Mouse (Mus musculus): ENCODE results near the gene Alb. TPM values are rescaled to one million over a fixed set of nuclear protein-coding genes. Genes with fewer than 3 reads are reported as not detected.

Alb gene
- polyA plus RNA-seq (2014; fragmentation: Nextera tagmentation; extraction: Ambion mirVana), result not detected in 2 replicates

GRCm38 (mm10) chr5:90460619-90461018 lies at the start of gene Alb:
Gene Alb (plus strand): TSS chr5:90460897.
- WGBS, result 92% methylated on average over 8 of the region's 8 CpGs
- DNase-seq (no peak), ATAC-seq (ENCODE audit: low FRiP score, low TSS enrichment) (no peak)

DNA sequence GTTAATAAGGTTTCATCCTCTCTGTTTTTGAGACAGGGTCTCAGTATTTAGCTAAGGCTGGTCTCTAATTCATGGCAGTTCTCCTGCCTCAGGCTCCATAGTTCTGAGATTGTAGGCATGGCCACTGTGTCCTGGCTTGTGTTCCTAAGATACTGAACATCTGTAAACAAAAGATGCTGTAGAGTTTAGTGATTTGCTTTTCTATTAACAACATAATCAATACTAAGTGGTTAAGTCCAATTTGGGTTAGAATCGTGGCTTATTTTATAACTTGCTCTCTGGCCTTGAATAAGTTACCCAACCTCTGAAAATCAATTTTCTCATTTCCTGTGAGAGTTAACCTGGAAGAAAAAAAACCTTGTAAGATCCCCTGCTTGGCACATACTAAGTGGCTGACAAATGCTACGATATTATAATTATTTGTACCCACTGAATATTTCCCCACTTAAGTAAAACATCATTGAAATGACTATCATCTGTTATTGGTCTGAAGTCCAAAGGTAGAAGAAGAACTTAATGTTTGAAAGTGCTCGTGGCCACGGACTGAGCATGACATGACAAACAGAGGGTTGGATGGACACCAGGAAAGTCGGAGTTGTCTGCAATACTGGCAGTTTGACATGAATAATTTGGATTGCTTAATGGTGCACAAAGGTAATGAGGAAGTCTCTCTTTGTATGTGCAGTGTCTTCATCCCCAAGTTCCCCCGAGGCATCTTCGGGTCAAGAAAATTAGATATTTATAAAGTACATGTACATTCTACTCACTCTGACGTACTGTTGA lies 46.4 kb upstream of the Alb start:
- DNase-seq (no peak), ATAC-seq (ENCODE audit: low FRiP score, low TSS enrichment) (no peak)
- Histone ChIP-seq H3K36me3 (ENCODE audit: control insufficient read depth, insufficient read depth, low read length) (no peaks in the 10 kb centered on the region), H3K4me1 (ENCODE audit: control insufficient read depth, insufficient read depth, low read length) (no peaks in the 10 kb centered on the region), H3K4me3 (replicated peaks; ENCODE audit: low read depth, low read length) (no peak overlapping the region), H3K9me3 (ENCODE audit: control insufficient read depth, low read length) (no peaks in the 10 kb centered on the region), H3K27ac (replicated peaks; ENCODE audit: low read depth, low read length) (no peak overlapping the region), H3K27me3 (ENCODE audit: control insufficient read depth, insufficient read depth, low read length) (no peaks in the 10 kb centered on the region), H3K4me2 (ENCODE audit: low read length) (no peak overlapping the region), H3K9ac (replicated peaks; ENCODE audit: low read length) (no peak overlapping the region)
- WGBS, result 83% methylated on average over 8 of the region's 8 CpGs

More at GRCm38 (mm10) chr5:90460619-90461018, at the start of gene Alb:
- no peaks in the 10 kb centered on the region for H3K9me3 ChIP-seq (ENCODE audit: control insufficient read depth, low read length)
- H3K4me1 ChIP-seq (ENCODE audit: control insufficient read depth, insufficient read depth, low read length), result no peaks in the 10 kb centered on the region
- H3K9ac ChIP-seq (replicated peaks; ENCODE audit: low read length), result no peak within 1 kb of the TSS
- no peaks in the 10 kb centered on the region for H3K36me3 ChIP-seq (ENCODE audit: control insufficient read depth, insufficient read depth, low read length)
- no peaks in the 10 kb centered on the region for H3K27me3 ChIP-seq (ENCODE audit: control insufficient read depth, insufficient read depth, low read length)
- no peak within 1 kb of the TSS for H3K4me3 ChIP-seq (replicated peaks; ENCODE audit: low read depth, low read length)
- H3K4me2 ChIP-seq (ENCODE audit: low read length), result no peak within 1 kb of the TSS
- no peak within 1 kb of the TSS for H3K27ac ChIP-seq (replicated peaks; ENCODE audit: low read depth, low read length)

DNA sequence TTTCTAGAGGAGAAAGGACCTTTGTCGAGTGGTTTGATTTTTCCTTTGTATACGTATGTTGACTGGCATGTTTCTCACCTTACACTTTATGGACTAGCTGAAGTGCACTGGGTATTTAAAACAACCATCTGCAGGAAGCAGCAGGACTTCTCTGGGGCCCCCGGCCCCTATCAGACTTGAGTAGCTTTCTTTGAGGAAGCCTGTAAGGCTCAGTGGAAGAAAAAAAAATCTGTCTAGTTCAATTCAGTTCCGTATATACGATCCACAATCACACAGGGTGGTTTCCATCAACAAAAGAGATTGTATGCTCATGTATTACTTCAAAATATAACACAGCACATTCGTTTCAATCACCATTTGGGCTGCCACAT lies 45.8 kb upstream of the Alb start:
- no peaks in the 10 kb centered on the region for H3K9me3 ChIP-seq (ENCODE audit: control insufficient read depth, low read length)
- no peaks in the 10 kb centered on the region for H3K27me3 ChIP-seq (ENCODE audit: control insufficient read depth, insufficient read depth, low read length)
- no peak overlapping the region for H3K27ac ChIP-seq (replicated peaks; ENCODE audit: low read depth, low read length)
- H3K36me3 ChIP-seq (ENCODE audit: control insufficient read depth, insufficient read depth, low read length), result no peaks in the 10 kb centered on the region
- H3K4me2 ChIP-seq (ENCODE audit: low read length), result no peak overlapping the region
- H3K9ac ChIP-seq (replicated peaks; ENCODE audit: low read length), result no peak overlapping the region
- no peak for ATAC-seq (ENCODE audit: low FRiP score, low TSS enrichment)
- no peak overlapping the region for H3K4me3 ChIP-seq (replicated peaks; ENCODE audit: low read depth, low read length)
- WGBS, result 55% methylated on average over 6 of the region's 6 CpGs
- no peak for DNase-seq
- no peaks in the 10 kb centered on the region for H3K4me1 ChIP-seq (ENCODE audit: control insufficient read depth, insufficient read depth, low read length)

DNA sequence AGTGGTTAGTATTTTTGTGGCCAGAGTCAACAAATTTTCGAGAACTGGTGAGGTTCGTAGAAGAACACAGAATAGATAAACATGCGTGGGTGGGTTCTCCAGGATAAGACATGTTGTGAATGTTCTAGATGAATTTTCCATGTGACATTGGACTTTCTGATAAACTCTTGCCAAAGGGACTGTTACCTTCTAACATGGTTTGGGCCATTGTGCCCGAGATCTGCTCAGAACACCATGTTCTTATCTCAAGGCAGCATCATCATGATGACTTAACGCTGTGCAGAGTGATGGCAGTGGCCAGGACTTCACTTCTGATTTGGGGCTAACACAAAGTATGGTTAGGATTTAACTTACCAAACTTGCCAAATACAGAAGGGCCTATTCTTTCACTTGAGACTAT lies 36.1 kb upstream of the Alb start:
- Histone ChIP-seq H3K4me3 (replicated peaks; ENCODE audit: low read depth, low read length) (no peak overlapping the region), H3K4me1 (ENCODE audit: control insufficient read depth, insufficient read depth, low read length) (no peaks in the 10 kb centered on the region), H3K27me3 (ENCODE audit: control insufficient read depth, insufficient read depth, low read length) (no peaks in the 10 kb centered on the region), H3K27ac (replicated peaks; ENCODE audit: low read depth, low read length) (no peak overlapping the region), H3K9ac (replicated peaks; ENCODE audit: low read length) (no peak overlapping the region), H3K9me3 (ENCODE audit: control insufficient read depth, low read length) (no peaks in the 10 kb centered on the region), H3K36me3 (ENCODE audit: control insufficient read depth, insufficient read depth, low read length) (no peaks in the 10 kb centered on the region), H3K4me2 (ENCODE audit: low read length) (no peak overlapping the region)
- ATAC-seq (ENCODE audit: low FRiP score, low TSS enrichment) (no peak), DNase-seq (no peak)
- WGBS, result 91% methylated on average over 5 of the region's 5 CpGs

DNA sequence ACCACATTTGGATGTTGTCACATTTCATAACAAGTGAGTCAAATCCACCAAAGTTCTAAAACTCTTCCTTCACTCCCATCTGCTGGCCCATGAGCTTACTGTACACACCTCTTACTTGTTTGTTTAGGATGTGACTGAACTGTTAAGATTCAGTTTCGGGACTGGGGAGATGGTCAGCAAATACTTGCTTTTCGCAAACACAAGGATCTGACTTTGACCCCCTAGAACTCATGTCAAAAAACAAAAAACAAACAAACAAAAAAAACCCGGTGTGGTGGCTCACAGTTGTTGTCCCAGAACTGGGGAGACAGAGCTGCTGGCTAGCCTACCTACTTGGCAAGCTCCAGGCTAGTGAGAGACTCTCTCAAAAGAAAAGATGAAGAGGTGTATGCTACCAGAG lies 35.5 kb upstream of the Alb start:
- Histone ChIP-seq H3K36me3 (ENCODE audit: control insufficient read depth, insufficient read depth, low read length) (no peaks in the 10 kb centered on the region), H3K4me2 (ENCODE audit: low read length) (no peak overlapping the region), H3K4me3 (replicated peaks; ENCODE audit: low read depth, low read length) (no peak overlapping the region), H3K4me1 (ENCODE audit: control insufficient read depth, insufficient read depth, low read length) (no peaks in the 10 kb centered on the region), H3K9ac (replicated peaks; ENCODE audit: low read length) (no peak overlapping the region), H3K27ac (replicated peaks; ENCODE audit: low read depth, low read length) (no peak overlapping the region), H3K27me3 (ENCODE audit: control insufficient read depth, insufficient read depth, low read length) (no peaks in the 10 kb centered on the region), H3K9me3 (ENCODE audit: control insufficient read depth, low read length) (no peaks in the 10 kb centered on the region)
- 85% methylated on average over 3 of the region's 3 CpGs for WGBS
- DNase-seq (no peak), ATAC-seq (ENCODE audit: low FRiP score, low TSS enrichment) (no peak)

GRCm38 (mm10) chr5:90431053-90431452 lies 29.6 kb upstream of the Alb start:
- Histone ChIP-seq H3K9me3 (ENCODE audit: control insufficient read depth, low read length) (no peaks in the 10 kb centered on the region), H3K36me3 (ENCODE audit: control insufficient read depth, insufficient read depth, low read length) (no peaks in the 10 kb centered on the region), H3K27me3 (ENCODE audit: control insufficient read depth, insufficient read depth, low read length) (no peaks in the 10 kb centered on the region), H3K4me3 (replicated peaks; ENCODE audit: low read depth, low read length) (no peak overlapping the region), H3K9ac (replicated peaks; ENCODE audit: low read length) (no peak overlapping the region), H3K4me1 (ENCODE audit: control insufficient read depth, insufficient read depth, low read length) (no peaks in the 10 kb centered on the region), H3K27ac (replicated peaks; ENCODE audit: low read depth, low read length) (no peak overlapping the region), H3K4me2 (ENCODE audit: low read length) (no peak overlapping the region)
- ATAC-seq (ENCODE audit: low FRiP score, low TSS enrichment) (no peak), DNase-seq (no peak)
- WGBS, result 90% methylated on average over 9 of the region's 9 CpGs

DNA sequence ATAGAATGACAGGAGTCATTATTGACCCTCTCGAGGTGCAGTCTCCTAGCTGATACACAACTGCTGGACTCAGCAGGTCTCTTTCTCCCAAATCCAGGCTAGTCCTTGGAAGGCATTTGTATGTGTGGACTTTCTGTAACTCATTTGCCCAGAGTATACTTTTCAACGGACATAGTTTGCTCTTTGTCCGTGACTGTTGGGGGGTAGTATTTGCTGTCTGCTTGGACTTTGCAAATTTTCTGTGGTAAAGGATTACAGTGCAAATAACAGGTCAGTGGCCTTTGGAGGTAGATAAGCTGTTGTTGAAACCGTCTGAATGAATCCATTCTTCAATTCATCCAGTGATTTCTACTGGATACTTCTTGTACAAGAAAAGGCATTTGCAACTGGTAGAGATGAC lies 21.5 kb upstream of the Alb start:
- DNase-seq (no peak), ATAC-seq (ENCODE audit: low FRiP score, low TSS enrichment) (no peak)
- no peaks in the 10 kb centered on the region for H3K27me3 ChIP-seq (ENCODE audit: control insufficient read depth, insufficient read depth, low read length)
- H3K9me3 ChIP-seq (ENCODE audit: control insufficient read depth, low read length), result no peaks in the 10 kb centered on the region
- no peak overlapping the region for H3K4me2 ChIP-seq (ENCODE audit: low read length)
- 84% methylated on average over 4 of the region's 4 CpGs for WGBS
- H3K36me3 ChIP-seq (ENCODE audit: control insufficient read depth, insufficient read depth, low read length), result no peaks in the 10 kb centered on the region
- no peak overlapping the region for H3K4me3 ChIP-seq (replicated peaks; ENCODE audit: low read depth, low read length)
- H3K9ac ChIP-seq (replicated peaks; ENCODE audit: low read length), result no peak overlapping the region
- H3K4me1 ChIP-seq (ENCODE audit: control insufficient read depth, insufficient read depth, low read length), result no peaks in the 10 kb centered on the region
- H3K27ac ChIP-seq (replicated peaks; ENCODE audit: low read depth, low read length), result no peak overlapping the region

GRCm38 (mm10) chr5:90447577-90447976 lies 13.1 kb upstream of the Alb start:
- no peaks in the 10 kb centered on the region for H3K9me3 ChIP-seq (ENCODE audit: control insufficient read depth, low read length)
- no peak overlapping the region for H3K4me2 ChIP-seq (ENCODE audit: low read length)
- ATAC-seq (ENCODE audit: low FRiP score, low TSS enrichment) (no peak), DNase-seq (no peak)
- H3K27me3 ChIP-seq (ENCODE audit: control insufficient read depth, insufficient read depth, low read length), result no peaks in the 10 kb centered on the region
- H3K4me1 ChIP-seq (ENCODE audit: control insufficient read depth, insufficient read depth, low read length), result no peaks in the 10 kb centered on the region
- no peak overlapping the region for H3K27ac ChIP-seq (replicated peaks; ENCODE audit: low read depth, low read length)
- H3K4me3 ChIP-seq (replicated peaks; ENCODE audit: low read depth, low read length), result no peak overlapping the region
- 97% methylated on average over 3 of the region's 3 CpGs for WGBS
- H3K9ac ChIP-seq (replicated peaks; ENCODE audit: low read length), result no peak overlapping the region
- H3K36me3 ChIP-seq (ENCODE audit: control insufficient read depth, insufficient read depth, low read length), result no peaks in the 10 kb centered on the region

DNA sequence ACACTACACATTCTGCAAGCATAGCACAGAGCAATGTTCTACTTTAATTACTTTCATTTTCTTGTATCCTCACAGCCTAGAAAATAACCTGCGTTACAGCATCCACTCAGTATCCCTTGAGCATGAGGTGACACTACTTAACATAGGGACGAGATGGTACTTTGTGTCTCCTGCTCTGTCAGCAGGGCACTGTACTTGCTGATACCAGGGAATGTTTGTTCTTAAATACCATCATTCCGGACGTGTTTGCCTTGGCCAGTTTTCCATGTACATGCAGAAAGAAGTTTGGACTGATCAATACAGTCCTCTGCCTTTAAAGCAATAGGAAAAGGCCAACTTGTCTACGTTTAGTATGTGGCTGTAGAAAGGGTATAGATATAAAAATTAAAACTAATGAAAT lies 10.7 kb upstream of the Alb start:
- WGBS, result 87% methylated on average over 5 of the region's 5 CpGs

More for the DNA sequence above, 10.7 kb upstream of the Alb start:
- no peaks in the 10 kb centered on the region for H3K9me3 ChIP-seq (ENCODE audit: control insufficient read depth, low read length)
- no peaks in the 10 kb centered on the region for H3K27me3 ChIP-seq (ENCODE audit: control insufficient read depth, insufficient read depth, low read length)
- H3K4me2 ChIP-seq (ENCODE audit: low read length), result no peak overlapping the region
- no peak overlapping the region for H3K9ac ChIP-seq (replicated peaks; ENCODE audit: low read length)
- DNase-seq, result no peak
- H3K27ac ChIP-seq (replicated peaks; ENCODE audit: low read depth, low read length), result no peak overlapping the region
- no peaks in the 10 kb centered on the region for H3K36me3 ChIP-seq (ENCODE audit: control insufficient read depth, insufficient read depth, low read length)
- no peak for ATAC-seq (ENCODE audit: low FRiP score, low TSS enrichment)
- H3K4me3 ChIP-seq (replicated peaks; ENCODE audit: low read depth, low read length), result no peak overlapping the region
- no peaks in the 10 kb centered on the region for H3K4me1 ChIP-seq (ENCODE audit: control insufficient read depth, insufficient read depth, low read length)

All from midbrain, embryonic 14.5 days (tissue).